Mouse (Mus musculus): Measurements from ENCODE around the gene Tdrkh.

- TF ChIP-seq CTCF (conservative IDR thresholded peaks at IDR 0.05; ENCODE audit: low read length) (no peak), NANOG (IDR thresholded peaks at IDR 0.05; ENCODE audit: borderline replicate concordance, low read length) (no peak), POU5F1 (IDR thresholded peaks at IDR 0.05; ENCODE audit: borderline replicate concordance, low read length) (no peak)
These were observed 17.9 kb downstream of the Tdrkh start for GRCm38 (mm10) chr3:94430980-94431379.
